Mouse (Mus musculus): ENCODE measurements around the gene Cldn2. TPM values are rescaled to one million over a fixed set of nuclear protein-coding genes. Genes with fewer than 3 reads are reported as not detected.
"Not testable (repeated sequence)": the region's sequence is repeated elsewhere in the genome, so short reads cannot be mapped to it uniquely, and the experiment has no call there.

Cldn2 gene
- total RNA-seq (2021), result not detected

DNA sequence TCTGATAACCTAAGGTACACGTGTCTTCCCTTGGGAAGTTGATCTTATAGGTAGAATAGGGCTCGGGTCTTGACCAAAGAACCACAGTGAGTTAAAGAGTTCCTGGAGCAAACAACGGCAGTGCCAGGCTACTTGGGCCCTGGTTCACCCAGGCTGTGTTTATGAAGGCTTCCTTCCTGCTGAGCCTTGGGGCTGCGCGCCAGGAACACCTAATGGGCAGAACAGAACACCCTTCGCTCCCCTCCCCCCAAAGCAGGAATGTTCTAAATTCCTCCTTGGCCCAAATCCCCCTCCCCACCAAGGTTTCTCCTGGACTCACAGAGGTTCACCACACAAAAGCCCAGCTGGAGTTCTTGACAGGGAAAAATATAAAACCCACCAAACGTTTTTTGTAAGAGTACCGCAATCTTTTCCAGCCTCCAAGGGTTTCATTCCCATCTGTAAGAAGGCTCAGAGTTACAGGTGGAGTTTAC is at the start of gene Cldn2:
Gene Cldn2 (plus strand): TSS at position 423 of the 473 bp plus-strand sequence.
- intact Hi-C loops (cut with DNase I), result no loop called here
- no peak for DNase-seq (ENCODE audit: low spot score)

DNA sequence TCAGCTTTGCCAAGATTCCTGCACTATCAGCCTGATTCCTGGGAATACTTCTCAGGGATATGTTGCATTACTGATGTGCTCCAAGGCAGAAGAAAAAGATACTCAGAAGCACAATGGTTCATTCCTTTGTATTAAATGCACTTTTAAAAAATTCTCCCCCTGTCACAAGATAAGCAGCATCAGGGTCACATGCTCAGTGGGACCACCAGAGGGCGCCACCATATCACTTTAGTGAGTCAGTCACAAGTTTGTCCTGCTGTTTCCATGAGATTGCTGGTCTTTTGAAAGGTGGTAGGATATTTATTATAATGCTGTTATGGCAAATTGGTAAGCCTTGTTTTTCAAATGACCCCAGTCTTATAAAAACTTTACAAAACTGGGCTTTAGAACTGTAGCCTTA is 48.8 kb upstream of the Cldn2 start:
- intact Hi-C loops (cut with DNase I), result loop anchor here (2.0 kb wide), 1 partner anchor 81 kb away; no protein-coding TSS in a partner anchor
- DNase-seq (ENCODE audit: low spot score), result no peak

DNA sequence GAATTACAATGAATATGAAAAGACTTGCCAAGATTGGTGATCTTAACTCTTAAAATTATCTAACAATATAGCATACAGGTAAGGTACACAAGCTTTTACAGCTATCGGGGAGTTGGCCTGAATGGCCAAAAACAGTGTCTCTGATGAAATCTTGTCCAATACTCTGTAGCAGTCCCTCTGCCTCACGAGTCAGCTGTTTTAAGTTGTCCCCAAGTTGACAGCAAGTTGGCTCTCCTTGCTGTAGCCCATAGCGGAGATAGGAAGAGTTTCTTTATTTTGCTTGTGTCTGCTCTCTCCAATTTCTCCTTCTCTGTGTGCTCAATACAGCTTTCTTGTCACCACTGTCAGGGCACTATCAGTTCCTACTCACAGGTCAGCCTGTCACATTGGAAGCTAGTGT is 42.0 kb upstream of the Cldn2 start:
- intact Hi-C loops (cut with DNase I); DNase-seq (ENCODE audit: low spot score): not testable (repeated sequence)

DNA sequence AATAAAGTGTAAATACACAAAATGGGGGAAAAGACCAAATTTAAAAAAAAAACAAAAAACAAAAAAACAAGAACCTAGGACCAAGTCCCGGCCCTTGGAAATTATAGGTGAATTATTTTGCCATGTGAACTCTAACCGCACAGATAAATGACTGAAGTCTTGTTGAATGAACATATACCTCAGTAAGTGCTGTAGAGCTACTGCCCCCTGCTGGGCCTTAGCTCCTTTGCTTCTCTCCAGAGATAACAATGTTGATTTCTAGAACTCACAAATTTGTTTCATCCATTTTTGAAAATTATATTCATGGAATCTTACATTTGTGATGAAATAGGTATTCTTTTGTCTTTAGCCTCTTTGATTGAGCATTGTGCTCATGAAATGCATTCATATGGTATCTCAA is 38.1 kb upstream of the Cldn2 start:
- no peak for DNase-seq (ENCODE audit: low spot score)
- intact Hi-C loops (cut with DNase I), result loop anchor here (5.0 kb wide), 2 partner anchors 345 to 390 kb away; no protein-coding TSS in a partner anchor

DNA sequence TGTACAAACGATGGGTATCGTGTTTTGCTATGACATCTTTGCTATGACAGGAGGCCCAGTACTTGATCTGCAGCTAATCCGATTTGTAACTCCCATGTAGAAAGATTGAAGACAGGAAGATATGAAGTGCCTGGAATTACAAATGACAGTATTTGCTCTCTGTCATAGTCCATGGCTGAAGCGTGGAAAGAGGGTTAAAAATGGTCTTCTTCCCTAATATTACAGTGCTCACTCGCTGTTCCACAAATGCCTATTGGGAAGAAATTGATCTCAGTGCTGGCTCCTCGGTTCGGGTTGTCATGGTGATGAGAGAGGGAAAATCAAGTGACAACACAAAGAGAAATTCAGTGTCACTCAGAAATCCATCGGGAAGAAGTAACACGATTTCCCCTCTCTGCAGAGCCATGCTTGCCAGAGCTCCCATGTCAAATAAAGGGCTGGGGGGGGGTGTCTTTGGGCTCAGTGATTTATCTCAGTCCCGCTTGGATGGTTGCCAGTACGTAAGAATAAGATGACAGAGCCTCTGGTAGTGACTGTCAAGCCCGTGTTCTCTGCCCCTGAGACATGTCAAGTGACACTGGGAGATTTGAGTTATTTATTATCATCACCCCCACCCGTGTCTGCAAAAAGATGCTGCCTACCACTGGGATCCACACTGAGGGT is 30.5 kb upstream of the Cldn2 start:
- intact Hi-C loops (cut with DNase I), result no loop called here
- no peak for DNase-seq (ENCODE audit: low spot score)

DNA sequence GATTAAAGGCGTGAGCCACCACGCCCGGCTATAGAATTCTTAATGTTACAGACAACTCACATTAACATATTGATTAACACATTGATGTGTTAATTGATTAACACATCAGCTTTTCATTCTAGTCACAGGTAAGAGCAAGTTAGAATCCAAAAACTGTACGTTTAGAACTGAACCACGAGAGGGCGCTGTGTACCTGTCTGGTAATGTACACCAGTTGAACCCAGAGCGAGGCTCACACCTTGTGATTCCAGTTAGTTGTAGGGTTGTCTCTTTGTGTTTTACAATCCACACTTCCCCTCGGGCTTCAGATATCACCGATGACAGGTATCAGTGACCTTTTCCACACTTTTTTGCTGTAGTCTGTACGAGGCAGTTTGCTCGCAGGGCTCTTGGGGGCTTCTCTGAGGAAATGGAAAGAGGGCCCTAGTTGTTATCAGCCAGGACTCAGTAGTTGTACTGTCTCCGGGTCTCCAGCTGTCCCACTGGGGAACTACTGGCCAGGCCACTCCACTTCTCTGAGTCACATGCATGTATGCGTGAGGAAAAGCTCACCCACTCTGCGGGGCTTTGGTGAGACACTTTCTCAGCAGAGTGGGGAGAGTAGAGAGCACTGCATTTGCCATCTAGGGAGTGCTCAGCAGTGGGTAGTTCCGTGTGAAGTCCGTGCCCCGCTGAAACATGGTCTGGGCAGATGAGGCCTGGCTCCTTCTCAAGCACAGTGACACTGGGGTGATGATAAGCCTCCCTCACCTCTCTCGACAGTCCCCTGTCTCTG is 26.1 kb upstream of the Cldn2 start:
- no peak for DNase-seq (ENCODE audit: low spot score)
- intact Hi-C loops (cut with DNase I), result loop anchor here (2.0 kb wide), 1 partner anchor 58 kb away; no protein-coding TSS in a partner anchor

DNA sequence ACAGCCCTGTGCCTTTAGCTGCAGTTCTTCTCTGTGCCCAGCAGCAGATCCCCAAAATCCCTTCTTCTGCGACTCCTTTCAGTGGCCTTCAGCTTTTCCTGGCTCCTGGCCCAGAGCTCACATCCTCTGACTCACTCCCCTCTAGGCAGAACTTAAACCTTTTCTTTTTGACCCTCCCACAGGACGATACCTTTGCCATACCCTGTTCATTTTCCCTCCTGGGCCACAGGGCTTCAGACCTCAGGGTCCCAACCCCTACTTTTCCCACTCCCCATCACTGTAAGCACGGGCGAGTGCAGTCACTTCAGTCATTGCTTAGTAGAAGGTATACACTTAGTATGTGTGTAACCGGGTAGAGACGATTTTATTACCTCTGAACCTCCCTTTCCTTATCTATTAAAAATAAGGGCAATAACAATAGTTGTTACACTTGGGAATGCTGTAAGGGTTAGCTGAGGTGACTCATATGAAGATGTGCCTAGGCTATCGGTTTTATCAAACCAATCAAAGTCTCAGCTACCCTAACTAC is 25.5 kb upstream of the Cldn2 start:
- intact Hi-C loops (cut with DNase I), result loop anchor here (2.0 kb wide), 1 partner anchor 58 kb away; no protein-coding TSS in a partner anchor
- DNase-seq (ENCODE audit: low spot score), result no peak

DNA sequence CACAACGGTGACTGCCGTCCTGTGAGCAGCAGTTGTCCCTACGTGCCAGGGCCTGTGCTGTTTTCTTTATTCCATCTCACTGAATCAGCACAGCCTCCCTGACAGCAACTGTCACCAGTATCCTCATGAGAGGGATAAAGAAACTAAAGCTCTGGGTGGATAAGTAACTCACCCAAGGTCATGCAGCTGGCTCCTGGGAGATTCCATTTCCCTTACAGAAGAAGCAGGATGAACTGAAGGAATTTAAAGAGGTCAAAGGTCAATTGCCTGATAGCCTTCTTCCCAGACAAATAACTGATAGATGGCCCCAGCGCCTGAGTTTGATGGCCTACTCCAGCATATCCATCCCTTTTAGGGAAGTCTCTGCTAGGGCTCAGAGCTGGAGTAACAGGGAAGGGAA is 23.3 kb upstream of the Cldn2 start:
- intact Hi-C loops (cut with DNase I), result no loop called here
- DNase-seq (ENCODE audit: low spot score), result no peak

DNA sequence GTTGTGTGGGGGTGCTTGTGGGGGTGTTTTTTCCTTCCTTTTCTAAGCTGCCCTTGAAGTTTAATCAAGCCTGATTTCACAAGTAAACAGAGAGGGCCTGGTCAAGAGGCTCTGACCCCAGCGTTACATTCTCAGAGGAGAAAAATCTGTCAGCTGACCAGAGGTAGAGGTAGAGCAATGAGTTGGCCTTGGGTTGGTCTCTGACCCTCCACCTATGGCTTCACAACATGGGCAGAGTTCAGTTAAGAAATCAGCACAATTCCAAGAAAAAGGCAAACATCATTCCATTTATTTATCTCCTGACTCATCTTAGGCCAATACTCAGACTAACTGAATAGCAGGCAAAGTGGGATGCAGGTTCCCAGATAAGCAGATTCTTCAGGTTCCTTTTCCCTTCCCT is 21.7 kb upstream of the Cldn2 start:
- intact Hi-C loops (cut with DNase I), result no loop called here
- DNase-seq (ENCODE audit: low spot score), result no peak

DNA sequence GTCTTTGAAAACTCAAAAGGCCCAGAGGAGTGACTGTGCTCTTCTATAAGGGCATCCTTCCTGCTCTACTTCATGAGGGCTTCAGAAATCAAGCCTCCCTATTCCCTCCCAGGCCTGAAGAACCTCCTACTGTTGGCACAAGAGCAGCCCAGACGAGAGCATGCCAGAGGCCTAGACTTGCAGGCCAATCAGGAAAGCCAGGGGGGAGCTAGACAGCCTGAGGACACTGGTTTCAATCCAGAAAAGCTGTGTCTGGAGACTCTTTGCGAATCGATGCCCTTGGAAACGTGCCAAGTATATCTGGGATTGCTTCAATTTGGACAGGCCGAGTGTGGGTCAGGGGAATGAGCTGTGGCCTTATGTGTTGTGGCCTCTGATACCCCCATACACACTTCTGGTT is 21.2 kb upstream of the Cldn2 start:
- intact Hi-C loops (cut with DNase I), result no loop called here
- no peak for DNase-seq (ENCODE audit: low spot score)

DNA sequence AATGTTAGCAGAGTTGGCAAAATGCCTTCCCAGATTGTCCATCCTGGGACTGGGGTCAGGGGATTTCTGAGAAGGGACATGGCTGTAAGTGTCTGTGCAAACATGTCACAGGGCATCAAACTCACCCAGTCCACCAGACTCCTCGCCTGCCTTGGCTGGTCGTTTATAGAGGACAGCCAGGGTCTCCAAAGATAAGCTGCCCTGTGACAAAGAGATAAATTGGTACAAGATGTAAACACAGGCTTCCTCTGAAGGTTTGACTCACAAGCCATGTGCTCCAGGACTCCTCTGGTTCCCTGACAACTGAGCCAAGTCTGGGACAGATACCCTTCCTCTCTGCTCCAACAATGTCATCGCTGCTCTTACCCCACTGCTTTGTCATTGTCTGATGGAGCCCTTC is 19.6 kb upstream of the Cldn2 start:
- intact Hi-C loops (cut with DNase I), result no loop called here

DNA sequence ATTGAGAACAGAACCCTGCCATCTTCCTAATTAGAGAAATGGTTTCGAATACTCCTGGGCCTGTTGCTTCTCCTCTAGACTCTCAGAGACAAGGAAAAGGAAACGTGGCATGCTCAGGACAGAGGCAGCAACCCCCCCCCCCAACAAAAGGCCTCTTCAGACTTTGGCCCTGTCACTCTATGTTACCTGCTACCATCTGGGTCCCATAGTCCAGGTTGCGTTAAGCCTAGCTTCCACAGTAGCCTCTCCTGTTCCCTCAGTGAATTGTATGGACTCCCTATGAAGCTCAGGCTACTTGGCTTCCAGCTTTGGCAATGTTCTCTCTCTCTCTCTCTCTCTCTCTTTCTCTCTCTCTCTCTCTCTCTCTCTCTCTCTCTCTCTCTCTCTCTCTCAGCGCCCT is 19.1 kb upstream of the Cldn2 start:
- intact Hi-C loops (cut with DNase I), result no loop called here
- no peak for DNase-seq (ENCODE audit: low spot score)

More for the DNA sequence above, 19.6 kb upstream of the Cldn2 start:
- DNase-seq (ENCODE audit: low spot score), result no peak

DNA sequence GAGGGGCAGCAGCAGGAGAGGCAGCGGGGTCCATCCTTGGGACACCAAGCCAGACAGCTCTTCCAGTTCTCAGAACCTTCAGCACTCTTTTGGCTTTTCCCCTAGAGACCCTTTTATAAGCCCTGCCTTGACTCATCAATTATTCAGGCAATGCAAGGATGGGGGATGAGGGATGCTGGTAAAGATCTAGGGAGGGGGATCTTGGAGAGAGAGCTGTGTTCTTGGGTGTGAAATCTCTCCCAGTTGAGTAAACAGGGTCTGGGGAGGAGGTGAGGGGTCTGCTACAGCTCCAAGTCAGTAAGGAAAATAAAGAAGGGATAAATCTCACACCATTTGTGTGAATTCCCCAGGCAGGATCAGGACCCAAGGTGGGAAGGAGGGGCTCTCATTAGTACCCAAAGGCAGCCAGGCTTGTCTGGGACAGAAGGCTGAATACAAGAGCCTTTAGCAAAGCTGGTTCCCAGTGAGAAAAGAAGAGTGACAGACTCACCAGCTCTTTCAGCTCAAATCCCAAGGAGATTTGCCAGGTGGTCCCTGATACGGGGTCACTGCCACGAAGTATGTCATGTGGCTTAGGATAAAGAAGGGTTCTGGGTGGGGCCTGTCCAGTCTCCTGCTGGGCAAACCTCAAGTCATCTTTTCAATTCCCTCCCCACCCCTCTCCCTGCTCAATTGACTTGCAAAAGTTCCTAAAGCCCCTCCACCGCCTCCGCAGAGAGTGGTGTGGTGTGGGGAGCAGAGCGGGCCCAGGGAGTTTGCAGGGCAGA is 18.2 kb upstream of the Cldn2 start, which contains the start of gene Ripply1:
Gene Ripply1 (minus strand): TSS at position 76 of the 767 bp plus-strand sequence.
- intact Hi-C loops (cut with DNase I), result no loop called here
- DNase-seq (ENCODE audit: low spot score), result no peak

DNA sequence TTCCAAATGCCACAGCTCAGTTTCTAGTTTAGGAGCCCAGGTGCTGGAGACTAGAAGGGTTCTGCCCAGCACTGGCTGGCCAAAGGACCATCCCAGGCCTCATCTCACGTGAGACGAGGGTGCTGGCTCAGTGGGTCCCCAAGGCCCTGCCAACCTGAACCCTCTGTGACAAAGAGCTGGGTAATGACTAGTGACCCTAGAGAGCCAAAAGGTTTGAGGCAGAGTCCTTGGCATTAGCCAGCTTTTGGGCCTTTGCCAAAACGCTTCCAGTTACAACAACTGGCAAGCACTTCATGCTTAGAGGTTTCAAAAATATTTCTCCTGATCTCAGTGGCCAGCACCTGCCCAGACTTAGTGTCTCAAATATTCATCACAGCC is 17.6 kb upstream of the Cldn2 start:
- intact Hi-C loops (cut with DNase I), result no loop called here
- no peak for DNase-seq (ENCODE audit: low spot score)

DNA sequence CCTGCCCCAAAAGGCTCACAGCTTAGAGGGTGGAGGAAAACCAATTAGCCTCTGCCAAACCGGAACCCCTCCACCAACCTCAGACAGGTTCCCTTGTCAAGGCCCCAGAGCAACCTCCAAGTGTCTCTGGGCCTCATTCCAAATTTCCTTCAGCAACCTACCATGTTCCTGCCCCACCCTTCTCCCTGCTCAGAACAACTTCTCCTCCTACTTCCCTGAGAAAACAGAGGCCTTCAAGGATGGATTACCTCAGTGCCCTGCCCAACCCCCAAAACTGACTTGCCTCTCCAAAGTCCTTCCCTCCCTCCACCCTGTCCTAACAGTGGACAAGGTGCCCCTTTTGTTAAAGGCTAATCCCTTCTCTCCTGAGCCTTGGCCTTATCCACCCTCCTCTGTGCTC is 14.9 kb upstream of the Cldn2 start:
- intact Hi-C loops (cut with DNase I), result no loop called here
- no peak for DNase-seq (ENCODE audit: low spot score)

DNA sequence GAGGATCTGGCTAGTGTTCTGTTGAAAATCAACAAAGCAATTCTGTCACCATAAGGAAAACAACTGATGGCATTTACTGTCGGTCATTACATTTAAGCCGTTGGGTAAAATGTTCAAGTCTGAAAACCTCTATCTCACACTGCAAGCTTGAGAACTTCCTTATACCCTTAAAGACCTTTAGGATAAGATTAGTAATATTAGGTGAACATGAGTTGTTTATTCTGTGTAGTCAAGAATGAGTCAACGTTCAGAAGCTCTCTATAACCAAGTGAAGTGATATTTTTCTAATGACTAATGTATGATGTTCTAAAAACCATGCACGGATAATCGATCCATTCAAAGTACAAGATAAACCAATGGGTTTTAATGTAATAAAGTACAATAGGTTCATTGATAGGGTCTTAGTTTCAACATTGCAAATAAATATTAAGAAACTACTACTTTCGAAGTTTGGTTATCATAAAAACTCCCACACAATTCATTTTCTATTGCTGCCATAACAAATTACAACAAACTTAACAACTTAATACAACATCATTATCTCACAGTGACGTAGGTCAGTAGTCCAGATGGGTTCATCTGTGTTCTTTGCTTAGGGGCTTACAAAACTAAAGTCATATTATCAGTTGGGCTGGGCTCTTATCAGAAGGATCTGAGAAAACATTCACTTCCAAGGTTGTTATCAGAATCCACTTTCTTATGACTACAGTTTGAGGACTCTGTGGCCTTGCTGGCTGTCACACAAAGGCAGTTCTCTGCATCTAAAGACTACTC is 6.4 kb upstream of the Cldn2 start:
- intact Hi-C loops (cut with DNase I), result no loop called here

DNA sequence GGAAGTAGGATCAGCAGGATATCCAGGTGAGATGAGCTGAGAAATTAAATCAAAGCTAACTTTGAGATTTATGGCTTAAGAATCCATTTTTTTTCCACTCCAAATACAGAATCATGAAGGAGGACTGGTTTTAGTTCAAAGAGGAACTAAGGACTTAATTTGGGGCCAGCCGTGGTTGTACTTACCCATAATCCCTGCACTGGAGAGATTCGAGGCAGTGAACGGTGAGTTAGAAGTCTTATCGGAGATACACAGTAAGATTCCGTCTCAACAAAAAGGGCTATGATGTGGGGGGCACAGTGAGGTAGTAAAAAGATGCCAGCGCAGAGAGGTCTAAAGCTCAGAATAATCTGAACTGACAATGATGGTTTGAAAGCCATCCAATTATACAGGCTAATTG is 4.6 kb upstream of the Cldn2 start:
- no peak for DNase-seq (ENCODE audit: low spot score)
- intact Hi-C loops (cut with DNase I), result no loop called here

More for the DNA sequence above, 6.4 kb upstream of the Cldn2 start:
- DNase-seq (ENCODE audit: low spot score), result no peak

DNA sequence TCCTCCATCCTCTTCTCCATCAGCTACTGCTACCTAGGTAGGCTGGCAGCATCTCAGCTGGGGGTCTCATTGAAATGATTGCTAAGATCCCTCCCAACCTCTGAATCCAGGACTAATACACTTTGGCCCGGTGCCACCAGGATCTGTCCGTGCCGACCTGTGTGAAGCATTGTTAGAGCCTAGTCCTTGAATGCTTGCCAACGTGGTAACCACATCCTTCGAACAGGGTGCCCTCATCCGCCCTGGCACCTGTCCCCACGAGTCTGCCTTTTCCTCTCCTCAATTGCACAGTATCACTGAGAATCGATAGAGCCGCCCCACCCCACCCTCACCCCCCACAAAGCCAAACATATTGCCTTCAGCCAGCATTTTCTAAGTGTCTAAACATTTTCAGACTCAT is 2.8 kb upstream of the Cldn2 start:
- no peak for DNase-seq (ENCODE audit: low spot score)
- intact Hi-C loops (cut with DNase I), result no loop called here

DNA sequence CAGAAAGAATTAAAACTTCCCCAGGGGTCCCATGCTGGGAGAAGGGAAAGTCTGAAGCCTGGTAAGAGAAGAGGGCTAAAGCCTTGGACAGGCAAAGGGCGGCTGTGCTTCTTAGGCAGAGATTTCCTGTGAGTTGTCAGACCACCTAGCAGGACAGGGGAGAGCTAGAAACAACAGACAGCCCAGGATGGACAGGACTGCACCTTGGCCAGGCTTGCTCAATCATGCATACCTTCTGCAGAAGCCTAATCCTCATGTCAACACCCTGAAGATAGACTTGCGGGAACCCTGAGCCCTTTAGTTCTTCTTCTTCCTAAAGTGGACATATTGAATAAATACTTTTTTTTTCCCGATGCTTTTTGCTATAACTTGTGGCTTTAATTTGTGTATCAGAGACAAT is 675 bp upstream of the Cldn2 start:
- no peak for DNase-seq (ENCODE audit: low spot score)

DNA sequence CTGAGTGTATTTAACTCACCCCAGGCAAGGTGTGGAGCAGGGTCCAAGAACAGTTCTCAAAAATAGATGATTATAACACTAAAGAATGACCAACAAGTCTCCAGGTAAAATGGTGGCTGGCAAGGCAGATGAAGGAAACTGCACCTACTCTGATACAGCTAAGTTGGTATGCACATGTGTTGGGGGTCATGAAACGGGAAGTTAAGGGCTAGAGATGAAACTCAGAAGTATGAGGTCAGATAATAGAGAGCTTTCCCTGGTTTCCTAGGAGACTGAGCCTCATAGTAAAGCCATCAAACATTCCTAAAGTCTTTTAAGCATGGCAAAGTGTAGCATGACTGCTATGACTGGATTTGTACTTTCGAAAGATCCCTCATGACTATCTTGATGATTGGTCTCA is 2.4 kb downstream of the Cldn2 start:
- no peak for DNase-seq (ENCODE audit: low spot score)
- intact Hi-C loops (cut with DNase I), result no loop called here

More for the DNA sequence above, 675 bp upstream of the Cldn2 start:
- intact Hi-C loops (cut with DNase I), result no loop called here
